Mouse (Mus musculus) ES-E14 (cell line): ENCODE measurements at regions not wholly inside any gene's neighbourhood (a gene's known extent, or its start where the extent isn't known, plus 50 kb on each side); places are given as distances from the start of the nearest gene placed in this dataset.

Source experiments
- ZC3H11A ChIP-seq: IDR thresholded peaks from 2 replicates; pipeline ENCODE4 v1.6.1; 2012; ENCODE audit warnings: low read depth, mild to moderate bottlenecking, inconsistent platforms, low read length, borderline replicate concordance
- ZNF384 ChIP-seq: IDR thresholded peaks from 2 replicates; pipeline ENCODE4 v1.6.1; 2012; ENCODE audit warnings: low read depth, low read length, inconsistent platforms

DNA sequence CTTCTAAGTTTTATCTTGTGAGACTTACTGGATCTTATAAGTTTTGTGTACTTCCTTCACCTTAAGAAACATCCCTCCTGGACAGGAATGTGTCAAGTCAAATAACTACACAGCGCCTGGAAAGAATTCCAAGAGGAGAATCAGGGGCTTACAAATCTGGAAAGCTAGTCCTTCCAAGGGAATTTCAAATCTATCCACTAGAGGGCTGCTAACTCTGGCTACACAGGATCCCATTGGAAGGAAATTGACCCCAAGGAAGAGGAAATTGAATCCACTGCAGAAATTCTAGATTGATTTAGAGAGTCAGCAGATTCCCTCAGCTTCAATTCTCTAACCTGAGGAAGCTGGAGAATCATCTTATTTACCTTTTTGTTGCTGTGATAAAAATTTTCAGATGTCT, 369.1 kb upstream of the Hs3st1 start:
- no peak for TF ChIP-seq ZC3H11A
- no peak for TF ChIP-seq ZNF384
